Mouse (Mus musculus) embryonic fibroblast, embryonic 13.5 days (primary cell): ENCODE results near the gene Scamp1.

Experiments used
- CTCF ChIP-seq: IDR thresholded peaks from 2 replicates; pipeline ENCODE4 v1.5.1; 2011; ENCODE audit warnings: mild to moderate bottlenecking, control low read depth, low read length, moderate library complexity, borderline replicate concordance; ENCODE audit not compliant: insufficient read depth
- POLR2A ChIP-seq: IDR thresholded peaks from 2 replicates; pipeline ENCODE4 v1.6.1; 2011; ENCODE audit warnings: low read depth, mild to moderate bottlenecking, control low read depth, low read length, moderate library complexity

DNA sequence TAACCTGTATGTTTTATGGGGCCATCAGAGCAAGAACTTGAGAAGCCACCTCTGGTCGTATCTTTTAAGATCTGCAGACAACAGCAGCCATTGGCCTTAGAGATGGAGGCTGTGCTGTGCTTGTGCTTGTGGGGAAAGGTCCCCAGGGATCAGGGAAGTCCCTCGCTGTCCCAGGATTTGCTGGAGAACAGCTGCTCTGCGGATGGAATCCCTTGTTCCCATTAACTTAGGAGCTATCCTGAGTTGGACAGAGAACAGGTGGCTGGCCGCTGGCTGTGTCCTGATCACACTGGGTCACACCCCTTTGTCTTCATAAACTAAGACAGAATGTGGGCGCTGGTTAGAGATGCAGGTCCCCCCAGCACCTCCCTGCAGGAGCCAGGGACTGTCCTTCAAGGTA is 117.3 kb downstream of the Scamp1 start:
- no peak for TF ChIP-seq POLR2A
- TF ChIP-seq CTCF: no peak
